Mouse (Mus musculus) A20 (cell line): ENCODE measurements around the gene Tpr.

ENCODE experiments used
- DNase-seq: peaks from one replicate; pipeline ENCODE4 v3.0.0-alpha.2; 2011; ENCODE audit warnings: low read depth, low spot score

Gene Tpr

GRCm38 (mm10) chr1:150392638-150393487 is at the start of gene Tpr, which contains the start of gene Odr4:
Tpr (plus strand) TSS chr1:150392838.
Odr4 (minus strand) TSS chr1:150393080.
- DNase-seq, result peak; percentile 99

- DNase-seq, result no peak
Observed at GRCm38 (mm10) chr1:150360864-150361263, 31.8 kb upstream of the Tpr start.

GRCm38 (mm10) chr1:150372895-150373294 is 19.7 kb upstream of the Tpr start:
- peak; percentile 35 for DNase-seq

- no peak for DNase-seq
Observed at GRCm38 (mm10) chr1:150374247-150374646, 18.4 kb upstream of the Tpr start.

GRCm38 (mm10) chr1:150384138-150384537 is 8.5 kb upstream of the Tpr start:
- DNase-seq, result no peak

GRCm38 (mm10) chr1:150387572-150387971 is 5.1 kb upstream of the Tpr start:
- DNase-seq, result peak; percentile 82

- DNase-seq, result peak; percentile 74
Observed at GRCm38 (mm10) chr1:150389390-150390129, 3.1 kb upstream of the Tpr start.

GRCm38 (mm10) chr1:150391931-150392637 is 554 bp upstream of the Tpr start:
- DNase-seq, result peak; percentile 16

- DNase-seq, result no peak
Observed at GRCm38 (mm10) chr1:150393488-150393852, 832 bp downstream of the Tpr start.

GRCm38 (mm10) chr1:150396001-150396400 is 3.4 kb downstream of the Tpr start:
- DNase-seq, result no peak

GRCm38 (mm10) chr1:150403914-150404313 is 11.3 kb downstream of the Tpr start:
- DNase-seq, result no peak

GRCm38 (mm10) chr1:150404555-150404954 is 11.9 kb downstream of the Tpr start:
- DNase-seq, result no peak

GRCm38 (mm10) chr1:150407285-150407684 is 14.6 kb downstream of the Tpr start:
- DNase-seq, result no peak

GRCm38 (mm10) chr1:150409996-150410395 is 17.4 kb downstream of the Tpr start:
- DNase-seq, result no peak

GRCm38 (mm10) chr1:150416006-150416405 is 23.4 kb downstream of the Tpr start:
- DNase-seq, result no peak

- no peak for DNase-seq
Observed at GRCm38 (mm10) chr1:150418426-150418825, 25.8 kb downstream of the Tpr start.

GRCm38 (mm10) chr1:150425665-150426064 is 33.0 kb downstream of the Tpr start:
- DNase-seq, result no peak

GRCm38 (mm10) chr1:150426216-150426615 is 33.6 kb downstream of the Tpr start:
- peak; percentile 18 for DNase-seq

GRCm38 (mm10) chr1:150438641-150439040 is 46.0 kb downstream of the Tpr start:
- DNase-seq, result no peak

GRCm38 (mm10) chr1:150441731-150442130 is 49.1 kb downstream of the Tpr start:
- DNase-seq, result no peak

GRCm38 (mm10) chr1:150458977-150459376 is 66.3 kb downstream of the Tpr start:
- DNase-seq, result no peak

- no peak for DNase-seq
Observed at GRCm38 (mm10) chr1:150459599-150459998, 67.0 kb downstream of the Tpr start.
